Mouse (Mus musculus): Measurements from ENCODE around the gene Ift88.

DNA sequence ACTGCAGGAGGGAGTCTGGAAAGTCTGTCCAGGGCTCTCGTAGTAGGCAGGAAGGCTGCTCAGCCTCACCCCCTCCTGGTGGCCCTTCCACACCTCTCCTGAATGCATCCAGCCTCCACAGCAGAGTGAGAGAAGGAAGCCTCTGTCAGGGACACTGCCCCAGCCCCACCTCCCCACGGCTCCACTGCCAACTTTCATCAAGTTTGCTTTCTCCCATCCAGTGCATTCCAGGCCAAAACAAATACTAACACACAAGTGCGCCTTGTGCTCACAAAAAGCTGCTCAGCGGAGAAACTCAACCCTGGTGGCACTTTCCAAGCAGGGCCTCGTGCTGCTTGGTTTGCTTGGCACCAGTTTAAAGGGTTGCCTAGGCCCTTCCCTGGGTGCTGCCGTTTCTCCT is 85.7 kb downstream of the Ift88 start:
- TF ChIP-seq POLR2A (IDR thresholded peaks at IDR 0.05; ENCODE audit: borderline replicate concordance, low read depth, low read length) (no peak), CTCF (IDR thresholded peaks at IDR 0.05; ENCODE audit: low read depth, low read length) (no peak)
